Mouse (Mus musculus) erythroid progenitor cell, adult 5-6 weeks (primary cell): ENCODE measurements around the gene Msln. TPM values are rescaled to one million over a fixed set of nuclear protein-coding genes. Genes with fewer than 3 reads are reported as not detected.

Experiments
- ATAC-seq: replicated peaks from 2 replicates; pipeline ENCODE4 v1.8.0; 2016; ENCODE audit warnings: moderate number of reproducible peaks, mild to moderate bottlenecking, moderate TSS enrichment, inconsistent platforms; ENCODE audit not compliant: poor library complexity, low FRiP score, severe bottlenecking
- total RNA-seq, 2 experiments: library from RNA; stranded (forward) in 1 of 2; stranded (reverse) in 1 of 2; fragments of 150-400 nt in 1 of 2; fragments of 186-747, 209-891 nt in 1 of 2; gene quantifications; 2 replicates each; pipeline versions ENCODE4 v1.2.3 to v1.2.4; 2015 to 2017; ENCODE audit warnings: low replicate concordance in 2 of 2

Msln gene
- total RNA-seq (2015; ENCODE audit: low replicate concordance), result not detected in 2 replicates
- total RNA-seq (2017; ENCODE audit: low replicate concordance), result not detected in 2 replicates

GRCm38 (mm10) chr17:25754241-25754640 lies at the start of gene Msln:
Gene Msln, minus strand, starts transcription at chr17:25754378.
- no peak for ATAC-seq

- no peak for ATAC-seq
These were observed 48.8 kb upstream of the Msln start for GRCm38 (mm10) chr17:25802825-25803517.

DNA sequence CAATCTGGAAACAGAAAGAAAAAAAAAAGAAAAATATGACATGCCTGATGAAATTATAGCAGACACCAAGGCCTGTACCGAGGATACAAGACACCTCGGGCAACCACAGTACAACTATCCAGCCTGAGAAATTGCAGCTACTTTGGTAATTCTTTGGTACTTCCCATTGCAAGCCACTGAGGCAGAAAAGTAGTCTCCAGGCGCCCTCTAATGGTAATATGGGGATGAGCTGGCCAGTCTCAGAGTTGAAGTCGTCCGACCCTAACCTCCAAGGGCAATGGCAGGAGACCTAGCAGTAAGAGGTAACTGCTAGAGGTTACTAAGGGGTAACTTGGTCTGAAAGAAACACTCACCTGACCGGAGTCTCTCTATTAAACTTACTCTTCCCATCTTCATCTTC lies 46.9 kb upstream of the Msln start:
- ATAC-seq, result peak; percentile 68

- peak; percentile 83 for ATAC-seq
These were observed 42.8 kb upstream of the Msln start, which contains the start of gene Metrn for GRCm38 (mm10) chr17:25796951-25797369. Gene Metrn, minus strand, starts transcription at chr17:25797136.

- no peak for ATAC-seq
These were observed 42.1 kb upstream of the Msln start for GRCm38 (mm10) chr17:25796211-25796771.

DNA sequence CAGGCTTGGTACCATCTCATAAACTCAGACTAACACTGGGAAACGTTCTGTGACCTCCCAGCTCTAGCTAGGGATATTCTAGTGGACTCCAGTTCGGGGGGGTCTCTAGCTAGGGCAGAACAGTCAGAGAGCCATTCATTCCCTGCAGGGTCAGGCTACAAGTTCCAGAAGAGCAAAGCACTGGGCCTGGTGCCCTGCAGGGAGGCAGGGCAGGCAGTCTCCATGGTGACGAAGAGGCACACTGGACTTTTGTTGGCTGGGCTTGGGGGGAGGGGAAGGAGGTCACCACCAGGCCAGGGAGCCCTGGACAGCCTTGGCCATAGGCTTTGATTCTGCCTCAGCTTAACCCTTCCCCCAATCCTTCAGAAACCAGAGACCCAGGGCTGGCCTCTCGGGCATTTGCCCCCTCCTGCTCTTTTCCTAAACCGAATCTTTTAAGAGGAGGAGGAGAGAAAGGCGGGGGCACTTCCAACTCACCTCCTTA lies 41.5 kb upstream of the Msln start, which contains the start of gene AC134908.4:
TSS of gene AC134908.4 (minus strand) at position 51 of the 484 bp plus-strand sequence.
- no peak for ATAC-seq

DNA sequence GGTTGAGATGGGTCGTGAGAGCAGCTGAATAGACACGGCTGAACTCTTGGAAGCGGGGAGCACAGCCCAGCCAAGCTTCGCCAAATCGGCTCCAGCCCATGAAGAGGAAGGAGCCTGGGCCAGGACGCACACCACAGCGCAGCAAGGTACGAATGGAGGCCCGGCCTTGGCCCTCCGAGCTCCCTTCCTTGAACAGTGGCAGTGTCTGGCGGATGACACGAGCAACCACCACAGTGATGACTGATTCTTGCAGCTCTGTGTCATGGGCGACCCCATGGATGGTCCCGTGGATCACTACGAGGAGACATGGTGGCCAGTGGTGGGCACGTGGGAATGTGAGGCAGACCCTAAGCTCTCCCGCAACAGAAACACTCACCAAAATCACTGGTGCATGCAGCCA lies 40.8 kb upstream of the Msln start:
- no peak for ATAC-seq

- ATAC-seq, result no peak
These were observed 40.0 kb upstream of the Msln start for GRCm38 (mm10) chr17:25794197-25794596.

GRCm38 (mm10) chr17:25792615-25793014 lies 38.4 kb upstream of the Msln start, which contains the start of gene Fam173a:
Gene Fam173a, minus strand, starts transcription at chr17:25792901.
- ATAC-seq, result peak; percentile 23

DNA sequence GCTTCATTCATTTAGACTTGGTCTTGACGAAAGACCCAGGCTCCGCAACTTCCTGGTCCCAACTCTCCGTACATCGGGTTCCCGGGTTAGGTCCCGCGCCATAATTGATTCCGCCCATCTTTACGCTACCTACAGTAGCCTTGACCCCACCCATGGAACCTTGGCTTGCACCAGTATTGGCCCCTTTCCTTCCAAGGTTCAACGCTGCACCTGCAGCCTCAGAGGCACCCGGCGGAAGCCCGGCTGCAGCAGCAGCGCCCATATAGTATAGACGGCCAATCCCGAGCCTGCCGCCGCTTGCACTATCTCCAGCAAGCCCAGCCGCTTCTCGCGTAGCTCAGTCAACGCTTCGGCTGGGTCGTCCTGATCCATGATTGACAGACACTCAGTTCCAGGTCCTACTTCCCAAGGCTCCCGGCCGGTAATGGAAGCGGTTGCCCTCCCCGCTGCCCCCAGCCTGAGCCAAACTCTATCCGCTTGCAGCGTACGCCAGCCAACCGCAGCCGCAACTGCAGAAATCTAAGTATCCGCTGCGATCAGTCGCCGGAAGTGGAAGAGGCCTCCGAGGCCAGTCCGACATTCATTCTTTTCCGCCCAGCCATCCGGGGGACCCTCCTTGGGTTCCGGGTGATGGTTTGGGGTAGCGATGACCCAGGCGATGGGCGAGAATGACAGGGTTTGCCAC lies 37.8 kb upstream of the Msln start:
- ATAC-seq, result peak; percentile 81

GRCm38 (mm10) chr17:25791320-25791842 lies 37.2 kb upstream of the Msln start:
- ATAC-seq, result peak; percentile 4

- no peak for ATAC-seq
These were observed 32.8 kb upstream of the Msln start for GRCm38 (mm10) chr17:25786781-25787504.

DNA sequence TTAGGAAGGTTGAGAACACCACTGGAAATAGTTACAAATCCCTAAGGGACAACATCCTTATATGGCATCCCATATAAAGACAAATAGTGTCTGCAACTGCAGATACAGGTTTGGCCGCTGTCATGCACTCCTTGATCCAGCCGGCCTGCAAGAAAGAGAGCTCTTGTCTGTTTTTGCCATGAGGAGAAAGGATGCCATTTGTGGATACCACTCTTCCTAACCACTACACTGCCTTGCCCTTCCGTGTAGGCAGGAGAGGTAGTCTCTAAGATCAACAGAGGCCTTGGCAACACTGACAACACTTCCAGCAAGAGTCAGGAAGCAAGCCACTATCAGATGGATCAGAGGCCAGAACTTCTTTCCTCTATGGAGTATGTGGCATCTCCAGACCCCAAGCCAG lies 32.1 kb upstream of the Msln start, which contains the start of gene Ccdc78:
TSS of gene Ccdc78 (plus strand) at position 301 of the 400 bp plus-strand sequence.
- ATAC-seq, result no peak

- ATAC-seq, result peak; percentile 86
These were observed 31.1 kb upstream of the Msln start, which contains the start of gene Haghl for GRCm38 (mm10) chr17:25785281-25785745. Gene Haghl, minus strand, starts transcription at chr17:25785673.

GRCm38 (mm10) chr17:25783861-25784574 lies 29.8 kb upstream of the Msln start:
- ATAC-seq, result no peak

DNA sequence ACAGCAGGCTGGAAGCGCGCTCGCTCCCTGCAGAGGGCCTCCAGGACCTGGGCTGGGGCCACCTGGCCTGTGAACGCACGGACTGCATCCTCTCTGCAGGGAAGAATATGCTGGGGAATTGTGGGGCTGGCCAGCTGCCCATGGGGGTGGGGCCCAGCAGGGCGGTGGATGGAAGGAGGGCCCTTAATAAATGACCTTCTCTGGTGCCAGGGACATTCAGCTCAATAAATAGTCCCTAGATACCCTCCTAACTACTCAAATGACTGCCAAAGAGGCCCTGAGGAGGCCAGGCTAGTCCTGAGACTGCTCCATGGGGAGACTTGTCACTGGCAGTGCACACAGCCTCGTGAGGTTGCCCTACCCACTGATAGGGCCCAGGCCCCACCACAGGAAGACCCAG lies 28.9 kb upstream of the Msln start:
- ATAC-seq, result no peak

- no peak for ATAC-seq
These were observed 27.2 kb upstream of the Msln start for GRCm38 (mm10) chr17:25781339-25781738.

- no peak for ATAC-seq
These were observed 23.8 kb upstream of the Msln start for GRCm38 (mm10) chr17:25777948-25778347.
